Mouse (Mus musculus) kidney, postnatal 25 days (tissue): ENCODE results near the gene Gm49345.
"Not testable (repeated sequence)": the region's sequence is repeated elsewhere in the genome, so short reads cannot be mapped to it uniquely, and the experiment has no call there.

Source experiments
- DNase-seq, 2 experiments: peaks; one replicate each; pipeline ENCODE4 v3.0.0; 2021; ENCODE audit warnings: mixed read lengths in 2 of 2

Gm49345 gene

GRCm38 (mm10) chr13:67637294-67638007 is at the start of gene Gm49345, which contains the start of gene Zfp729a:
TSS of gene Gm49345 (minus strand) at chr13:67637769.
TSS of gene Zfp729a (minus strand) at chr13:67637791.
- DNase-seq: peak; percentile 91 to 93

DNA sequence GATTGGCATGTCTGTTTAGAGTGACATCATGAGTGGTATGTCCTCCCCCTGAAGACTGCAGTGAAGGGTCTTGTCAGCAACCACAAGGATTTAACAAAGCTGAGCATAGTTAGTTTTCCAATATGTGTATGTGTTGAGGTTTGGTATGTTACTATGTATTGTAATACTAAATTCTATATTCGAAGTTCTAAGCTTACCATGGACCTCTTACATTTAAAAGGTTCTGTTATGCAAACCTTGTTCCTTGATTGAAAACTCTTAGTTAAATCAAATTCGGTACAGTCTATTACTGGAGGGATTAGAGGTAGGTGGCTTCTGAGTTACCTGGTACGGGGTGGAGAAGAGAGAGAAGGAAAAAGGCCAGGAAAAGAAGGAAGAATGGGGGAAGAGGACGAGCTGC is 49.4 kb upstream of the Gm49345 start, which contains the start of gene Zfp738:
TSS of gene Zfp738 (minus strand) at position 101 of the 400 bp plus-strand sequence.
- DNase-seq: no peak

DNA sequence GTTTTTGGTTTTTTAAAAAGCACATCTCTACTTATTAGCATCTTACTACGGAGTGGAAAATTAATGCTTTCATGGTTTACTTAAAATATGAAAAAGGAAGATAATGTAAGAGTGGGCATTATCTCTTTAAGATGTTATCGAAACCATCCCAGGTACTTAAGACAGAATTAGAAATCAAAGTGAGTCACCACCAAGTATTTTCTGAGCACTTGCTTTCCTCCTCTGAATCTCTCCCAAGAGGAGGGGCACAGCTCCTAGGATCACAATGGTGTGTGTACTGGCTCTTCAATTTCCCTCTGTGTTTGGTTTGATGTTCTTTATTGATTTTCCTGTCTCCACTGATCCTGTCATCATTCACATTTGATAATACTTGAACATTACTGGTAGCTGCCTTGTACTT is 46.3 kb upstream of the Gm49345 start:
- not testable (repeated sequence) for DNase-seq

- peak; percentile 89 to 93 for DNase-seq
Measured at GRCm38 (mm10) chr13:67682959-67683735, 45.6 kb upstream of the Gm49345 start.

- DNase-seq: no peak
Measured at GRCm38 (mm10) chr13:67674902-67675301, 37.3 kb upstream of the Gm49345 start.

DNA sequence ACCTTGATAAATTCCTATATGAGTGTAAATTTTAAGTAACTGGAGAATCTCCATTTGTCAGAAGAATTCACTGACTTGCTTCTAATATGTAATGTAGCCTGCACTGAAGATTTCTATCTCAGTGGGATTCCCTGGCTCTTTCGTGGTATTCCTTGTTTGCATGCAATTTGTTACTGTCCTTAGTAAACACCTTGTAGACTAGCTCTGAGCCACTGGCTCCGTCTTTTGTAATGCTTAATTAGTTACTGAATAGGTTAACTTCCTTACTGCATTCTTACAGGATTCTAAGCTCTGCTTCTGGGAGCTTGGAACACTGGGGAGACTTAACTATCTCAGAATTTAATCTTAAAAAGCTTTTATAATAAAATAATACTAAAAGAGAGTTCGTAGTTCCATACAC is 14.9 kb upstream of the Gm49345 start:
- no peak for DNase-seq

DNA sequence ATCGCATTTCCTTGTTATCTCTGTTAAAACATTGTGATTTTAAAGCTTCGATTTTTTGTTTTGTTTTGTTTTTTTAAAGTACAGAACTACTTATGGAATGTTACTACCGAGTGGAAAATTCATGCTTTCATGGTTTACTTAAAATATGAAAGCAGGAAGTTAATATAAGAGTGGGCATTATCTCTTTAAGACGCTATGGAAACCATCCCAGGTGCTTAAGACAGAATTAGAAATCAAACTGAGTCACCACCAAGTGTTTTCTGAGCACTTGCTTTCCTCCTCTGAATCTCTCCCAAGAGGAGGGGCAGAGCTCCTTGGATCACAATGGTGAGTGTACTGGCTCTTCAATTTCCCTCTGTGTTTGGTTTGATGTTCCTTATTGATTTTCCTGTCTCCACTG is 27.5 kb downstream of the Gm49345 start:
- no peak for DNase-seq

DNA sequence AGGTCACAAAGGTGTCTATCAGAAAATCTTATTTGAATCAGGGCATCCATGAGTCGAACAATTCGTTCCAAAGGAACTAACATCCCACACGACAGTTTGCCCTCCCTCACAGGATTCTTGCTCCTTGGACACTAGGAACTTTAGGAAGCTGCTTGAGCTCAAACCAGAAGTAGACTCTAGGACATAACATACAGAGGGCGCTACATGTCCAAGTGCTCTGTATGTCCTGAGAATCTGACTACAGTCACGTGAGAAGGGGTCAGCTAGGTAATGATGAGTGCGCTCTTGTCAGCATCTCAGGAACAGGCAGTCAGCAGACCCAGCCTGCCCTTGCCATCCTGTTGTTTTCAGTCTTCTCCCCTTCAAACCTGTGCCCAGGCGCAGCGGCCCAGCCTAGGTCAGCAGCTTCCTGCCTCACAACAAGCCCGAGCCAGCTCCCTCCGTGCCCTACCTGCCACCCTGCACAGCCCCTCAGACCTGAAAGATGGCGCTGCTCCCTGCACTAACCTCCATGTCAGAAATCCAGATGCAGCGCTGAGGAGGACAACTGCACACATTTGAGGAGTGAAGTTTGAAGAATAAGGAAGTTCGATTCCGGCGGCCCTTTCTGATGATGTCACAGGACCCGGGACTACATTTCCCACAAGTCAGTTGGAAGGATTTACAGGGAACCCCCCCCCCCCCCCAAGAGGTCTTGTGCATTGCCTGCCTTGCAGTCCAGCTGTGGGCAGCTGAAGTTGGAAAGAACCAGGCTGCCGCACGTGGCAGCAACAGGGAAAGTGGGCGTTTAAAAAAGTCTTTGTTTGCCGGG is 28.3 kb downstream of the Gm49345 start, which contains the start of gene Zfp729b:
TSS of gene Zfp729b (minus strand) at position 642 of the 811 bp plus-strand sequence.
- DNase-seq: peak; percentile 95 to 96

DNA sequence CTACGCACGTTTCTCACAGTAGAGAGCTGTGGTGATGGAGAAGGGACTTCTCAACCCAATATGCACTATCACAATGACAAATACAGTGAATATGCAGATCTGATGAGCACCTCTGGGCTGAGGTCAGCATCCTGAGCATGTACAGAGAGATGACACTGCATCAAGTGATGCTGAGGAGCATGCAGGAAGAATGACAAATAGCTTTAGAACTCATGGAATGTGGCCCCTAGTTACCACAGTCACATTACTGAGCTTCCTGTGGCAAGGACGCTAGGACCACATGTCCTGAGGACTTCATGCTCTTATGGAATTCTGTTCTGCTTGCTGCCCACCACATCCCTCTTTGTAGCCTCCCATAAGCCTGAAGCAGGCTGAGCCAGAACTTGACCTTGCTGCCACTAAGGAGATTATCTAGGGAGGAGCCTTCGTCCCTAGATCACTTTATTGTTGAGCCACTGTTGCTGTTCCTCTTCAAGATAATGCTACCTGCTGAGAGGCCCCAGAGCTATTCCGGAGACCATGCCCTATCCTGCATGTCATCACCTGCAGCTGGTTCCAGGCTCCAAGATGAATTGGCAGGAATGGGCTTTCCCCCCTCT is 64.9 kb downstream of the Gm49345 start:
- DNase-seq: no peak

DNA sequence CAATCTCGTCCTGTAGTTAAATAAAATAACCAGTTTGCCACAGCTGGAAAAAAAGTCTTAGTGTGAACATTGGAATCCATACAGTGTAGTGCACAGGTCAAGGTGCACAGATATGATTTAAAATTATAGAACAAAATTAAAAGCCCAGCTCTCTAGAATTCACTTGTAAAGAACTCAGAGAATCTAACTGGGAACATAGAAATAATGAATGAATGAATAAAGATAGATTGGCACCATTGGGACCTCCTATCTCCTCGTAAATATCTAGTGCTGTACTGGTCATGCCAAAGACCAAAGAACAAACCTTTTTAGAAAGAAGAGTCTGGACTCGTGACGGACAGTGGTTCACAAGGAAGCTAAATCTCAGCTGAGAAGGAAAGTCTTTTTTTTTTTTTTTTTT is 83.8 kb downstream of the Gm49345 start, which contains the start of gene Zfp748:
TSS of gene Zfp748 (minus strand) at position 101 of the 400 bp plus-strand sequence.
- no peak for DNase-seq

DNA sequence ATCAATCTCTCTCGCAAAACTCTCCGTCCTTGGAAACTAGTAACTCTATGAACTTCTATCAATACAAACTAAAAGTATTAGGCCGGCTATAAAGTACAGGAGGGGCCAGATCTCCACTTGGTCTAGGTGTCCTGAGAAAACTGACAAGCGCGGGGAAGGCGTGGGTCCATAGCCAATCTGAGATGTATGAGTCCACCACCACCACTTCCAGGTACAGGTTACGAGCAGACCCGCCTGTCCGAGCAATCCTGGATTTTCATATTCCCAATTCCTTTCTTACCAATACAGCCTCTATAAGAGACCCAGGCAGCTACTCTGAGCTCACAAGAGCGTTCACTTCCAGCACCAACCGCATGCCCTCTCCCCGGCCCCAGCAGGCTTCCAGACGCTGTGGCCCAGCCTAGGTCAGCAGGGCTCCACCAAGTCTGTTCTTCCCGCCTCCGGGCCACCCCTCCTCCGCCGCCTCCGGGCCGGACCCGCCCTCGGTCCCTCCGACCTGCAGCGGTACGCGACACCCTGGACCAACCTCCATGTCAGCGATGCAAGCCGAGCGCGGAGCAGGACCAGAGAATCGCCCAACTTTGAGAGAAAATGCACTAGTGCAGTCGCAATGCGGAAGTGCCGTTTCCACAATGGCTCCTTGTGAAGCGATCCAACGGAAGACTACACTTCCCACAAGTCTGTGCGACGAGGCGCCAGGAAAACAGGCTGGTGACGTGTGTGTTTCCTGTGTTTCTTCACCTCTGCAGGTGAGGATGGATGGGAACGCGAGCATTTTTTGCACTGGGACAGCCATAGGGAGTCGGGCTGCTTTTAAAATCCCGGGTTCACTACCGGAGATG is 84.8 kb downstream of the Gm49345 start:
- DNase-seq: peak; percentile 90 to 94

DNA sequence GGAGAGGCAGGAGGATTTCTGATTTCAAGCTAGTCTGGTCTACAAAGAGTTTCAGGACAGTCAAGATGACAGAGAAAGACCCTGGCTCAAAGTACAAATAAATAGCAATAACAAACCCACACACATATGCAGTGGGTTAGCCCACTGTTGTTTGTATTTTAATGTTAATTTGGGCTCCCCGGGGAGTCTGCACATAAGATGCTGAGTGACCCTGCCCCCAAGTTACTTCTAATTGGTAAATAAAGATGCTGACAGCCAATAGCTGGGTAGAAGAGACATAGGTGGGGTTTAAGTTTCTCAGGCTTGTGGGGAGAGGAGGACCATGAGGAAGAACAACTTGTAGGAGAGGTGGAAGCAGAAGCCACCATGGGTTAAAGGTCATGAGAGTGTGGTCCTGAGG is 91.6 kb downstream of the Gm49345 start:
- no peak for DNase-seq
